Mouse (Mus musculus) kidney, postnatal 0 days (tissue): Measurements from ENCODE around the gene Kdelc1. TPM values are rescaled to one million over a fixed set of nuclear protein-coding genes. Genes with fewer than 3 reads are reported as not detected.

Source experiments
- ATAC-seq: fragments of 200-750 bp; cut with Nextera tagmentation; replicated peaks from 2 replicates; pipeline ENCODE4 v1.8.0; 2017; ENCODE audit warnings: low read depth, moderate number of reproducible peaks, moderate TSS enrichment, moderate library complexity; ENCODE audit not compliant: low FRiP score
- DNase-seq: peaks from one replicate; pipeline ENCODE4 v3.0.0-alpha.2; 2016; ENCODE audit warnings: low spot score
- H3K27ac ChIP-seq: fragments of 300-500 bp; sonication (generic); 2 replicates; pipeline ENCODE4 v1.5.1; 2014; ENCODE audit warnings: mild to moderate bottlenecking
- H3K27me3 ChIP-seq: fragments of 300-500 bp; sonication (generic); 2 replicates; pipeline ENCODE4 v1.6.1; 2014; ENCODE audit warnings: low read length, mixed read lengths; ENCODE audit not compliant: insufficient read depth
- H3K36me3 ChIP-seq: fragments of 300-500 bp; sonication (generic); 2 replicates; pipeline ENCODE4 v1.6.1; 2014; ENCODE audit warnings: low read length, mixed read lengths; ENCODE audit not compliant: insufficient read depth
- H3K4me1 ChIP-seq: fragments of 300-500 bp; sonication (generic); replicated peaks from 2 replicates; pipeline ENCODE4 v1.6.1; 2014; ENCODE audit warnings: antibody characterized with exemption, low read length, mixed read lengths; ENCODE audit not compliant: insufficient read depth
- H3K4me2 ChIP-seq: fragments of 300-500 bp; sonication (generic); 2 replicates; pipeline ENCODE4 v1.6.1; 2014; ENCODE audit warnings: mild to moderate bottlenecking, low read length, moderate library complexity, mixed read lengths
- H3K4me3 ChIP-seq: fragments of 300-500 bp; sonication (generic); replicated peaks from 2 replicates; pipeline ENCODE4 v1.5.1; 2014; ENCODE audit warnings: low read depth, low read length
- H3K9ac ChIP-seq: fragments of 300-500 bp; sonication (generic); 2 replicates; pipeline ENCODE4 v1.6.1; 2014; ENCODE audit warnings: low read depth, low read length
- H3K9me3 ChIP-seq: fragments of 300-500 bp; sonication (generic); replicated peaks from 2 replicates; pipeline ENCODE4 v1.6.1; 2016; ENCODE audit warnings: low read length, inconsistent platforms, mixed read lengths
- CTCF ChIP-seq: IDR thresholded peaks from 2 replicates; pipeline ENCODE4 v1.5.1; 2016; ENCODE audit warnings: antibody characterized with exemption, low read depth, mild to moderate bottlenecking, moderate library complexity
- WGBS: fragments of 180-500 bp; shearing (Covaris S2); extraction: QIAGEN DNeasy Blood & Tissue Kit; methylation state at CpG from one replicate; pipeline ENCODE4 v1.1.7; 2014; 5-methylcytosine and 5-hydroxymethylcytosine counted together
- polyA plus RNA-seq: library from polyadenylated mRNA; unstranded; fragments of >200 nt; fragmentation: Nextera tagmentation; extraction: Ambion mirVana; gene quantifications from 2 replicates; pipeline ENCODE4 v1.2.1, GENCODE M21; 2015

Kdelc1 gene
- polyA plus RNA-seq, 1 experiment from 2014 or later, result 45.8 TPM

- no peaks in the 10 kb centered on the region for H3K9me3 ChIP-seq
- no peaks in the 10 kb centered on the region for H3K27me3 ChIP-seq
- peak overlapping the region; percentile 56 for H3K4me2 ChIP-seq
- no peaks in the 10 kb centered on the region for H3K4me1 ChIP-seq
- ATAC-seq, result no peak
- peak overlapping the region; percentile 69; the same call in 1 of the 2 replicates for H3K9ac ChIP-seq
- H3K36me3 ChIP-seq, result no peaks in the 10 kb centered on the region
- H3K27ac ChIP-seq, result no peak overlapping the region
- whole genome bisulfite sequencing, result 30% methylated on average over 6 of the region's 6 CpGs
- peak overlapping the region; percentile 81 for H3K4me3 ChIP-seq
- peak; percentile 49 for DNase-seq
- peak; percentile 48 for TF ChIP-seq CTCF
These were observed 30.1 kb upstream of the Kdelc1 start for GRCm38 (mm10) chr1:44148706-44149105.

- peak within 1 kb of the TSS; percentile 56 for H3K4me2 ChIP-seq
- WGBS, result under 1% methylated on average over 66 of the region's 66 CpGs
- no peaks in the 10 kb centered on the region for H3K27me3 ChIP-seq
- DNase-seq, result peak; percentile 96
- TF ChIP-seq CTCF, result 0 out of 2 replicates have a peak, but pooled peaks have one; percentile 2
- peak within 1 kb of the TSS; percentile 81 for H3K4me3 ChIP-seq
- H3K9me3 ChIP-seq, result no peaks in the 10 kb centered on the region
- H3K27ac ChIP-seq, result peak within 1 kb of the TSS; percentile 90
- H3K4me1 ChIP-seq, result no peaks in the 10 kb centered on the region
- H3K9ac ChIP-seq, result peak within 1 kb of the TSS; percentile 69
- ATAC-seq, result peak; percentile 95
- peaks cover 7% of the 10 kb centered on the region for H3K36me3 ChIP-seq
These were observed 29.2 kb upstream of the Kdelc1 start, which contains the start of gene Ercc5 for GRCm38 (mm10) chr1:44147563-44148381. Gene Ercc5, plus strand, starts transcription at chr1:44147744.

- no peak for TF ChIP-seq CTCF
- Histone ChIP-seq H3K27me3 (no peaks in the 10 kb centered on the region), H3K4me1 (no peaks in the 10 kb centered on the region), H3K4me2 (no peak overlapping the region), H3K36me3 (peaks cover 25% of the 10 kb centered on the region), H3K9me3 (no peaks in the 10 kb centered on the region), H3K9ac (no peak overlapping the region), H3K4me3 (no peak overlapping the region), H3K27ac (no peak overlapping the region)
- no peak for ATAC-seq
- DNase-seq, result no peak
- 95% methylated on average over 5 of the region's 5 CpGs for WGBS
These were observed 24.1 kb upstream of the Kdelc1 start for GRCm38 (mm10) chr1:44142747-44143146.

GRCm38 (mm10) chr1:44140232-44140631 is 21.6 kb upstream of the Kdelc1 start:
- Histone ChIP-seq H3K4me2 (no peak overlapping the region), H3K36me3 (peaks cover 27% of the 10 kb centered on the region), H3K27ac (no peak overlapping the region), H3K9me3 (no peaks in the 10 kb centered on the region), H3K4me3 (no peak overlapping the region), H3K27me3 (no peaks in the 10 kb centered on the region), H3K4me1 (no peaks in the 10 kb centered on the region), H3K9ac (no peak overlapping the region)
- TF ChIP-seq CTCF, result no peak
- DNase-seq (no peak), ATAC-seq (no peak)
- WGBS, result 84% methylated on average over 4 of the region's 4 CpGs

- no peak overlapping the region for H3K27ac ChIP-seq
These were observed 11.4 kb upstream of the Kdelc1 start for GRCm38 (mm10) chr1:44129929-44130581.

GRCm38 (mm10) chr1:44125590-44125989 is 7.0 kb upstream of the Kdelc1 start:
- 96% methylated on average over 4 of the region's 4 CpGs for WGBS
- Histone ChIP-seq H3K36me3 (no peaks in the 10 kb centered on the region), H3K27ac (no peak overlapping the region), H3K4me2 (no peak overlapping the region), H3K9ac (no peak overlapping the region), H3K27me3 (no peaks in the 10 kb centered on the region), H3K4me3 (no peak overlapping the region), H3K9me3 (no peaks in the 10 kb centered on the region), H3K4me1 (no peaks in the 10 kb centered on the region)
- ATAC-seq (no peak), DNase-seq (no peak)
- no peak for TF ChIP-seq CTCF

More at GRCm38 (mm10) chr1:44129929-44130581, 11.4 kb upstream of the Kdelc1 start:
- no peaks in the 10 kb centered on the region for H3K9me3 ChIP-seq
- WGBS, result 80% methylated on average over 4 of the region's 4 CpGs
- no peaks in the 10 kb centered on the region for H3K27me3 ChIP-seq
- no peak overlapping the region for H3K9ac ChIP-seq
- no peaks in the 10 kb centered on the region for H3K4me1 ChIP-seq
- H3K4me2 ChIP-seq, result no peak overlapping the region
- DNase-seq, result no peak
- no peak for TF ChIP-seq CTCF
- H3K4me3 ChIP-seq, result no peak overlapping the region
- no peak for ATAC-seq
- H3K36me3 ChIP-seq, result peaks cover 3% of the 10 kb centered on the region
